Mouse (Mus musculus): ENCODE measurements around the gene Recql5.
"Not testable (repeated sequence)": the region's sequence is repeated elsewhere in the genome, so short reads cannot be mapped to it uniquely, and the experiment has no call there.

The Recql5 gene

GRCm38 (mm10) chr11:115877174-115877755 is 56.0 kb downstream of the Recql5 start:
- in situ Hi-C loops (cut with MboI; ENCODE audit: unreplicated experiment in 2 of 2) = loop anchor here (5.0 to 25.0 kb wide), 2 partner anchors 155 to 935 kb away; no protein-coding TSS in a partner anchor

DNA sequence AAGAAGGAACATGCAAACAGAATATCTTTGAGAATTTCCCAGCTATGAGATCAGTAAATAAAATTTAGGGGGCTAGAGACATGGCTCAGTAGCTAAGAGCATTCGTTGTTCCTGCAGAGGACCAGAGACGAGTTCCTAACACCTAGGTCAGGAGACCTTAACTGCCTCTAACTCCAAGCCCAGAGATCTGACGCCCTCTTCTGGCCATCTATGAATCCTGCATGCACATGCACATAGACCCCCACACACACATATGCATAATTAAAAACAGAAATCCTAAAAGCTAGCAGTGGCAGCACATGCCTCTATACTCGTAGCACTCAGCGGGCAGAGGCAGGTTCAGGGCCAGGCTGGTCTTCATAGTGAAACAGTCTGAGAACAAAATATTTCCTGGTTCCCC is 56.8 kb downstream of the Recql5 start:
- in situ Hi-C loops (cut with MboI; ENCODE audit: unreplicated experiment in 2 of 2) = loop anchor here (5.0 to 25.0 kb wide), 2 partner anchors 154 to 936 kb away; no protein-coding TSS in a partner anchor

DNA sequence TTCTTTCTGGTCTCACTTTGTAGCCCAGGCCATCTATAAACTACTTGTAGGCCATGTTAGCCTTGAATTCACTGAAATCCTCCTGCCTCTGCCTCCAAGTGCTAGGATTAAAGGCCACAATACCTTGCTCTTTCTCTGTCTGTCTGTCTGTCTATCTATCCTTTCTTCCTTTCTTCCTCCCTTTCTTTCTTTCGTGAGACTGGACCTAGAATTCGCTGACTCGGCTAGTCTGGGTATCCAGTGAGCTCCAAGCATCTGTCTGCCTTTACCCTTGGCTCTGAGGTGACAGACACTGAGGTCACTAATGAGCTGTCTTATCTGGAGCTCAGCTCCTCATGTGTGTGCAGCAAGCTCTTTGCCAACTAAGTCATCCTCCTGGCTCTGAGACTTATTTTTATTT is 57.3 kb downstream of the Recql5 start:
- in situ Hi-C loops (cut with MboI; ENCODE audit: unreplicated experiment in 2 of 2) = loop anchor here (5.0 to 25.0 kb wide), 2 partner anchors 154 to 936 kb away; no protein-coding TSS in a partner anchor

GRCm38 (mm10) chr11:115872437-115872836 is 60.8 kb downstream of the Recql5 start:
- in situ Hi-C loops (cut with MboI; ENCODE audit: unreplicated experiment in 2 of 2) = loop anchor here in 1 of 2 experiments (5.0 kb wide), 1 partner anchor 145 kb away; no protein-coding TSS in a partner anchor

- in situ Hi-C loops (cut with MboI; ENCODE audit: unreplicated experiment in 2 of 2) = no loop called here
These were observed 63.9 kb downstream of the Recql5 start for GRCm38 (mm10) chr11:115869393-115869792.

GRCm38 (mm10) chr11:115863895-115864294 is 69.4 kb downstream of the Recql5 start:
- in situ Hi-C loops (cut with MboI; ENCODE audit: unreplicated experiment in 2 of 2) = no loop called here

GRCm38 (mm10) chr11:115859143-115859945 is 73.9 kb downstream of the Recql5 start:
- in situ Hi-C loops (cut with MboI; ENCODE audit: unreplicated experiment in 2 of 2) = no loop called here

DNA sequence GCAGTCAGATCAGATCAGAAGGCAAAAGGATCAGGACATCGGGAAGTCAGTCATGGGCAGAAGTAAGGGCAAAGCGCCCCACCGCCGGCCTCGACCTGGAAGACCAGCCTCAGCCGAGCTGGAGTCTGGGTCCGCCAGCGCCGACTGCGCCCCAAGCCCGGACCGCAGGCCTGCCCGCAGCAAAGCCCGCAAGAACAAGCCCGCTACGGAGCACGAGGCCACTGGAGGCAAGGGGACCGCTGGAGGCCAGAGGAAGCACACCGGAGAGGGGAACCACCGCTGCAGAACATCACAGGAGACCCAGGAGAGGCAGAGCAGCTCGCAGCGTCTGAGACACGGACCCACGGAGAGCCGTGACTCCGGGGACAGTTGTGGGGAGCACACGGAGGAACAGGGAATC is 74.9 kb downstream of the Recql5 start, which contains the start of gene Myo15b:
Myo15b (plus strand) TSS at position 53 of the 400 bp plus-strand sequence.
- in situ Hi-C loops (cut with MboI; ENCODE audit: unreplicated experiment in 2 of 2) = no loop called here

DNA sequence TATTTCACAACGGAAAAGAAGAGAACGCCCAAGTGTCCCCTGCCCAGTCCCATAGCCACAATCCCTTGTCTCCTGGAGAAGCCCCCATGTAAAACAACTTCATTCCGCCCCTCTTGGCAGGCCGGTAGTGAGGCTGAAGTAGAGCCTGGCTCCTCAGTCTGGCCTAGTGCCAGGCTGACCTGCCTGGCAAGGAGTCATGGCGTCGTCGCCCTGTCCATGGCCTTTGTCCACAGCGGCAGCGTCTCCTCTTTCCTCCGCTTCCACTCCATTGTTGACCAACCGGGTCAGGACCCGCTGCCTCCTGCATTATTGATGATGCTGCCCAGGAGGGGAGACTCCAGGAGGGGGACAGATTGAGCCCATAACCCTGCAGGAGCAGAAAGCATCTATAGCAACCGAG is 75.3 kb downstream of the Recql5 start:
- in situ Hi-C loops (cut with MboI; ENCODE audit: unreplicated experiment in 2 of 2) = no loop called here

DNA sequence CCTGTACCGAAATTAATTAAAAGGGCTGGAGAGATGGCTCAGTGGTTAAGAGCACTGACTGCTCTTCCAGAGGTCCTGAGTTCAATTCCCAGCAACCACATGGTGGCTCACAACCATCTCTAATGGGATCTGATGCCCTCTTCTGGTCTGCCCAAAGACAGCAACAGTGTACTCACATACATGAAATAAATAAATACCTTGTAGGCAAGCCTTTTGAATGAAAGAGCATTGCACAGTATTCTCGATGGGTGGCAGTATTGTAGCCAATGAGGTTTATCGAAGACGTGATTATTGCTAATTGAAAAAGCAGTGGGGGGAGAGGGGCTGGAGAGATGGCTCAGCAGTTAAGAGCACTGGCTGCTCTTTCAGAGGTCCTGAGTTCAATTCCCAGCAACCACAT is 76.1 kb downstream of the Recql5 start:
- in situ Hi-C loops (cut with MboI; ENCODE audit: unreplicated experiment in 2 of 2) = not testable (repeated sequence)

DNA sequence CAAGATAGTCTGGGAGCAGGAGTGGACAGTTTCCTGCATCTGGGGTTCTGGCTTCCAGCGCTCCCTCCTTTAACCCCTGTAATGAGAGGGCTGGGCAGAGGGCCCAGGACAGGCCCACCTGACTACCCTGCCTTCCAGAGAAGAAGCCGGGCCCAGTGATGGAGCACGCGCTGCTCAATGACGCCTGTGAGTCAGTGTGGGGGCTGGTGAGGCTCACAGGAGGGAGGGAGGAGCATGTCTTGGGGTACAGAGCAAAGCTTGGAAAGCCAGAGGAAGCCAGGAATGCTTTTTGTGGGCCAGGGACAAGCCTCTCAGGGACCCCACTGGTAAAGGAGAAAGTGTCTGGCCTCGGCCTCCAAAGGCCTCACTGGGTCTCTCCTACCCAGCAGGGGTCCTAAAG is 78.6 kb downstream of the Recql5 start:
- in situ Hi-C loops (cut with MboI; ENCODE audit: unreplicated experiment in 2 of 2) = no loop called here

DNA sequence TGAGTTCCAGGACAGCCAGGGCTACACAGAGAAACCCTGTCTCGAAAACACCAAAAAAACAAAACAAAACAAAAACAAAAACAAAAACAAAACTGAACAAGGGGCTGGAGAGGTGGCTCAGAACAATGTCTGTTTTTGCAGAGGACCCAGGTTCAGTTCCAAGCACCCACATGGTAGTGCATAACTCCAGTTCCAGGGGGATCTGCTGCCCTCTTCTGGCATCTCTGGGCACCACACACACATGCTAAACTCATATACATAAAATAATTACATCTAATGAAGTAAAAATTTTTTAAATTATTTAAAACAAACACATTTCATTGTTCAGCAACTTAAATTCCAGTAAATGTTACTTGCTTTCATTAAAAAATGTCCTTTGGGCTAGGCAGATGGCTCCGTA is 87.5 kb downstream of the Recql5 start:
- in situ Hi-C loops (cut with MboI; ENCODE audit: unreplicated experiment in 2 of 2) = no loop called here

DNA sequence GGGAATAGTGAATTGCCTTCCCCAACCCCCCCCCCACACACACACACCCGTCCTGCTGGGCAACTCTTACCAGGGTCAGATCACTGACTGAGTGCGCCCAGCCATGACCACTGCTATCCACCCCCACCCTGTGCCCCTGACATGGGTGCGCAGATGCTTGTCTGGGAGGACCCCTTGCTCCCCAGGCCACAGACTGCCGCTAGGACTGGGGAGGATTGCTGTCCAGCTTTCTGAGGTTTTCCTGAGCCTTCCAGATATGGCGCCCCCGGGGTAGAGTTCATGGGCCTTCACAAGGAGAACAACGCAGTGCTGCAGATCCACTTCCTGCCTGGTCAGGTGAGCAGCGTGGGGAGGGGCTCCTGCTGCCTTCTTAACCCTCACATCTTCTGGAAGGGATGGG is 89.0 kb downstream of the Recql5 start:
- in situ Hi-C loops (cut with MboI; ENCODE audit: unreplicated experiment in 2 of 2) = no loop called here

DNA sequence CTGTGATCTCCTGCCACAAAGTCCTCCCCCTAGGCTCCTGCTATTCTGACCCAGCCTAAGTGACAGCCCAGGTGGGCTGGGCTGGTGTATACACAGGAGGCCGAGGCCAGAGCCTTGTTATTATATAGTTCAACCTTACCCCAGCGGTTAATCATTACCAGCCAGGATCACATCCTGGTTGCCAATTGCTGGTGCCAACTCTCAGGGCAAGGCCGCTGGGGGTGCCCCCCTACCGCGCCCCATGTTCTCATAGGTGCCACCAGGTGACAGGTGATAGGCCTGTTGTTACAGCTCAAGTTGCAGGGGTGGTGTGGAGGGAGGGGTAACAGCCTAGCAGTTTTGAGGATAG is 89.4 kb downstream of the Recql5 start:
- in situ Hi-C loops (cut with MboI; ENCODE audit: unreplicated experiment in 2 of 2) = no loop called here

- in situ Hi-C loops (cut with MboI; ENCODE audit: unreplicated experiment in 2 of 2) = no loop called here
These were observed 90.0 kb downstream of the Recql5 start for GRCm38 (mm10) chr11:115843141-115843890.
